In genomic region chr6:5408451-5409177, GRCm38 (mm10) we compare ENCODE assay signal across 10 mouse cellular contexts. TPM values are rescaled to one million over a fixed set of nuclear protein-coding genes. Genes with fewer than 3 reads are reported as not detected.
DNase-seq lines count a peak whose midpoint lies in the region; ATAC-seq lines count a peak whose summit lies in the region.
"Had no signal": no experiment of that assay in that cellular context is flagged by ENCODE, and none has a peak within 500 bp of the region (broad histone marks: within the 10 kb centered on the region; RNA-seq: fewer than 3 reads in every experiment).

No protein-coding gene starts in this region.

- 8% methylated on average over 8 of the region's 8 CpGs for WGBS in forebrain, embryonic 16.5 days
- 53% methylated on average over 8 of the region's 8 CpGs for WGBS in stomach, embryonic 16.5 days
- WGBS in liver, embryonic 12.5 days (ENCODE audit: insufficient replicate concordance), result 70% methylated on average over 8 of the region's 8 CpGs

- peak; percentile 96 for ATAC-seq in forebrain, embryonic 16.5 days
- peak; percentile 56; the same call in 1 of the 2 replicates for ATAC-seq in stomach, embryonic 16.5 days (ENCODE audit: insufficient read depth, low FRiP score)
- ATAC-seq in megakaryocyte-erythroid progenitor cell, adult 5-6 weeks (replicated peaks; ENCODE audit: low FRiP score, low TSS enrichment, poor library complexity, severe bottlenecking), result no peak
- ATAC-seq in liver, embryonic 12.5 days, result no peak

- no peak overlapping the region for H3K4me3 ChIP-seq in forebrain, embryonic 16.5 days (replicated peaks; ENCODE audit: low read length)
- no peak overlapping the region for H3K4me3 ChIP-seq in stomach, embryonic 16.5 days (replicated peaks; ENCODE audit: low read length)
- no peak overlapping the region for H3K4me3 ChIP-seq in liver, embryonic 12.5 days
- H3K4me3 ChIP-seq: liver, embryonic 15.5 days; stomach, embryonic 15.5 days had no signal

- H3K27ac ChIP-seq in forebrain, embryonic 16.5 days (ENCODE audit: low read length), result peak overlapping the region; percentile 39; the same call in 1 of the 2 replicates
- no peak overlapping the region for H3K27ac ChIP-seq in stomach, embryonic 16.5 days (ENCODE audit: low read length)
- no peak overlapping the region for H3K27ac ChIP-seq in liver, embryonic 12.5 days
- H3K27ac ChIP-seq: liver, embryonic 15.5 days; stomach, embryonic 15.5 days had no signal

- no peaks in the 10 kb centered on the region for H3K36me3 ChIP-seq in forebrain, embryonic 16.5 days (ENCODE audit: control insufficient read depth, insufficient read depth)
- H3K36me3 ChIP-seq in stomach, embryonic 16.5 days (ENCODE audit: control insufficient read depth, insufficient read depth, low read length), result no peaks in the 10 kb centered on the region
- no peaks in the 10 kb centered on the region for H3K36me3 ChIP-seq in liver, embryonic 12.5 days
- H3K36me3 ChIP-seq: liver, embryonic 15.5 days; stomach, embryonic 15.5 days had no signal

- DNase-seq in ovary, postnatal 36 days (ENCODE audit: low spot score), result peak; percentile 11
- no peak for DNase-seq in ovary, adult 18-20 months (ENCODE audit: low spot score)
- peak; percentile 87 for DNase-seq in mesoderm, embryonic 11.5 days (ENCODE audit: low read depth, low spot score)
- no peak for DNase-seq in thymus, postnatal 14 days

- no peak overlapping the region for H3K9ac ChIP-seq in forebrain, embryonic 16.5 days (replicated peaks; ENCODE audit: low read depth, low read length)
- H3K9ac ChIP-seq in stomach, embryonic 16.5 days (ENCODE audit: low read length), result no peak overlapping the region
- H3K9ac ChIP-seq in liver, embryonic 12.5 days, result no peak overlapping the region
- H3K9ac ChIP-seq: liver, embryonic 15.5 days; stomach, embryonic 15.5 days had no signal

- peak overlapping the region; percentile 20 for H3K4me2 ChIP-seq in forebrain, embryonic 16.5 days (ENCODE audit: low read length)
- H3K4me2 ChIP-seq in stomach, embryonic 16.5 days (ENCODE audit: low read depth, low read length), result no peak overlapping the region
- no peak overlapping the region for H3K4me2 ChIP-seq in liver, embryonic 12.5 days
- H3K4me2 ChIP-seq: liver, embryonic 15.5 days; stomach, embryonic 15.5 days had no signal

- no peaks in the 10 kb centered on the region for H3K27me3 ChIP-seq in forebrain, embryonic 16.5 days (replicated peaks; ENCODE audit: control insufficient read depth, insufficient read depth, low read length)
- H3K27me3 ChIP-seq in stomach, embryonic 16.5 days (ENCODE audit: control insufficient read depth, insufficient read depth, low read length), result no peaks in the 10 kb centered on the region
- H3K27me3 ChIP-seq in liver, embryonic 12.5 days (replicated peaks), result no peaks in the 10 kb centered on the region; the same call in 1 of the 2 replicates
- H3K27me3 ChIP-seq: liver, embryonic 15.5 days; stomach, embryonic 15.5 days had no signal

- H3K4me1 ChIP-seq in forebrain, embryonic 16.5 days (replicated peaks; ENCODE audit: control insufficient read depth, insufficient read depth, low read length), result peaks cover 34% of the 10 kb centered on the region
- no peaks in the 10 kb centered on the region for H3K4me1 ChIP-seq in stomach, embryonic 16.5 days (ENCODE audit: control insufficient read depth, insufficient read depth, low read length)
- no peaks in the 10 kb centered on the region; the same call in 1 of the 2 replicates for H3K4me1 ChIP-seq in liver, embryonic 12.5 days
- H3K4me1 ChIP-seq: liver, embryonic 15.5 days; stomach, embryonic 15.5 days had no signal

- H3K9me3 ChIP-seq in forebrain, embryonic 16.5 days (ENCODE audit: control insufficient read depth, low read length), result no peaks in the 10 kb centered on the region
- H3K9me3 ChIP-seq in stomach, embryonic 16.5 days (replicated peaks; ENCODE audit: control insufficient read depth, low read length), result no peaks in the 10 kb centered on the region
- no peaks in the 10 kb centered on the region for H3K9me3 ChIP-seq in liver, embryonic 12.5 days (replicated peaks)
- H3K9me3 ChIP-seq: liver, embryonic 15.5 days; stomach, embryonic 15.5 days had no signal

RNA-seq across cellular contexts. Expression of gene Asb4, which starts 25.4 kb away (rescaled TPM):
- polyA plus RNA-seq in forebrain, embryonic 16.5 days (2015; fragmentation: Nextera tagmentation; extraction: Ambion mirVana), result 10.8 and 16.4 TPM in 2 replicates
- 8.8 and 11.6 TPM in 2 replicates for polyA plus RNA-seq in stomach, embryonic 16.5 days (2015; fragmentation: Nextera tagmentation; extraction: Ambion mirVana)
- total RNA-seq in megakaryocyte-erythroid progenitor cell, adult 5-6 weeks (2014; fragmentation: Nextera tagmentation), result not detected in 2 replicates
- not detected in 2 replicates for total RNA-seq in megakaryocyte-erythroid progenitor cell, adult 5-6 weeks (2017)
- 35.6 and 35.9 TPM in 2 replicates for polyA plus RNA-seq in liver, embryonic 12.5 days (2016; fragmentation: Nextera tagmentation; extraction: Ambion mirVana)

Comparison
In these comparisons a context has a peak if more than half of its experiments do, and no peak if none do; other contexts are left out.
1. DNase-seq: peak in ovary, postnatal 36 days (single experiment) and mesoderm, embryonic 11.5 days (single experiment); none in ovary, adult 18-20 months (single experiment) and thymus, postnatal 14 days (single experiment).
2. ATAC-seq: peak in forebrain, embryonic 16.5 days (single experiment) and stomach, embryonic 16.5 days (single experiment); none in megakaryocyte-erythroid progenitor cell, adult 5-6 weeks (single experiment) and liver, embryonic 12.5 days (single experiment).